Mouse (Mus musculus) spleen, adult 12 weeks (tissue): Measurements from ENCODE around the gene Hoxb8.

ENCODE experiments used
- DNase-seq: peaks from one replicate; pipeline ENCODE4 v3.0.0; 2022; ENCODE audit warnings: low spot score

Gene Hoxb8

GRCm38 (mm10) chr11:96285771-96286738, 4.3 kb downstream of the Hoxb8 start, which contains the start of gene Hoxb7:
Gene Hoxb7 (plus strand): TSS chr11:96286623.
- DNase-seq: no peak

DNA sequence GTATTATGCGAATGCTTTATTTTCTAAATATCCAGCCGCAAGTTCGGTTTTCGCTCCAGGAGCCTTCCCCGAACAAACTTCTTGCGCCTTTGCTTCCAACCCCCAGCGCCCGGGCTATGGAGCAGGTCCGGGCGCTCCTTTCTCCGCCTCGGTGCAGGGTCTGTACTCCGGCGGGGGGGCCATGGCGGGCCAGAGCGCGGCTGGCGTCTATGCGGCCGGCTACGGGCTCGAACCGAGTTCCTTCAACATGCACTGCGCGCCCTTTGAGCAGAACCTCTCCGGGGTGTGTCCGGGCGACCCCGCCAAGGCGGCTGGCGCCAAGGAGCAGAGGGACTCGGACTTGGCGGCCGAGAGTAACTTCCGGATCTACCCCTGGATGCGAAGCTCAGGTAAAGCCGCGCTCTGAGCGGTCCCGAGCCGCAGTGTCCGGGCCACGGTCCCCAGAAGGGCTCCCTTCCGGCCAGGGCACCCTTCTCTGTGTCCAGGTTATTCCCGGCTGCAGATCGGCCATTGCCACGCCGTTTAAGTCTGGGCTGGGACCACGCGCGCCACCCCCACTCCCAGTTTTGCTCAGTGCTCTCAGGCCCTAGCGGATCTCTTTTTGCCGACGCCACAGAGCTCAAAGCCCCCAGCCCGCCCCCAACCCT, 5.2 kb downstream of the Hoxb8 start:
- DNase-seq: no peak

DNA sequence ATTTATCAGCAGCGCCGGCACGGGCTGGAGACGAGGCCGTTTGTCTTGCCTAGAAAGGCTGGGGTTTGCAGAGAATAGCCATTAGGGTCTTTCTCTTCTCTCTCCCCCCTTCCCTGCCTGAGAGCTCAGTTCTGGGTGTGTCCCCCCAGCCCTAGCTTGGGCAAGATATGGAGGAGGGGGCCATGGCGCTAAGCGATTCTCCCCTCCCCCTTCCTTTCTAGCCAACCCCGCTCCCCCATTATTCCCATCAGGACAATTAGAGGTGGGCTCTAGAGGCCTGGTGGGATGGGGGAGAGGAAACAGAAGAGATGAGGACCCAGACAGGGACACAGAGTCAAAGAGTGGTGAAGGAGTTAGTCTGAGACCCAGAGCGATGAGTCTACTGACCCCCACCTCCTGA, 5.7 kb downstream of the Hoxb8 start:
- DNase-seq: no peak

DNA sequence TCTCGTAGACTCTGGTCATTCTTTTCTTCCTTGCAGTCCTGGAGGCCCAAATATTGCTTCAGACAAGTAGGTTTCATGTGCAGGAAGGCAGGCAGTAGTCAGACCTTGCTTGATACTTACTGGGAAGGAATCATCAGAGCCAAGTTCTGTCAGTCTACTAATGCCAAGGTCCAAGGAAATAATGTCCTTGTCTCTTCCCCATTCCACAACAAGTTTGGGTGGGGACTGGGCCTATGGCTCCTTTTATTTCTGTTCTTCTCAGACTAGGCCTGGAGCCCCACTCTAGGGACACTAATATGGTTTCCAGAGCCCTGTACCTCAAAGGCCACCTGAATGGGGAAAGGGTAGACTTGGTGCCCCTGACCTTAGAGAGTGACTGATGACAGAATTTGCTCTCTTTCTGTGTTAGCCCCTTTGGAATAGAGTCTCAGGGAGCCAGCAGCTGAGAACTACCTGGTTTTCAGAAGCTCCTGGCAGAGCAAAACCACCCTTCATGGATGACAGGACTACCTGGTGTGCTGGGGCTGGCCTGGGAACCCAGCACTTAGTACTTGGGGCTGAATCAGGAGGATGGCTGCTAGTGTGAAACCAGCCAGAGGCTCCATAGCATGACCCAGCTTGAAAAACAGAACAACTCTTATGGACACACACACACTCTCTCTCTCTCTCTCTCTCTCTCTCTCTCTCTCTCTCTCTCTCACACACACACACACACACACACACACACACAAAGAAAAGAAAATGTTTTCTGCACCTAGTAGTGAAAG, 6.9 kb downstream of the Hoxb8 start:
- no peak for DNase-seq

- no peak for DNase-seq
Observed at GRCm38 (mm10) chr11:96289293-96289692, 7.6 kb downstream of the Hoxb8 start.

- no peak for DNase-seq
Observed at GRCm38 (mm10) chr11:96289837-96290236, 8.1 kb downstream of the Hoxb8 start.

GRCm38 (mm10) chr11:96290705-96291355, 9.1 kb downstream of the Hoxb8 start:
- no peak for DNase-seq

DNA sequence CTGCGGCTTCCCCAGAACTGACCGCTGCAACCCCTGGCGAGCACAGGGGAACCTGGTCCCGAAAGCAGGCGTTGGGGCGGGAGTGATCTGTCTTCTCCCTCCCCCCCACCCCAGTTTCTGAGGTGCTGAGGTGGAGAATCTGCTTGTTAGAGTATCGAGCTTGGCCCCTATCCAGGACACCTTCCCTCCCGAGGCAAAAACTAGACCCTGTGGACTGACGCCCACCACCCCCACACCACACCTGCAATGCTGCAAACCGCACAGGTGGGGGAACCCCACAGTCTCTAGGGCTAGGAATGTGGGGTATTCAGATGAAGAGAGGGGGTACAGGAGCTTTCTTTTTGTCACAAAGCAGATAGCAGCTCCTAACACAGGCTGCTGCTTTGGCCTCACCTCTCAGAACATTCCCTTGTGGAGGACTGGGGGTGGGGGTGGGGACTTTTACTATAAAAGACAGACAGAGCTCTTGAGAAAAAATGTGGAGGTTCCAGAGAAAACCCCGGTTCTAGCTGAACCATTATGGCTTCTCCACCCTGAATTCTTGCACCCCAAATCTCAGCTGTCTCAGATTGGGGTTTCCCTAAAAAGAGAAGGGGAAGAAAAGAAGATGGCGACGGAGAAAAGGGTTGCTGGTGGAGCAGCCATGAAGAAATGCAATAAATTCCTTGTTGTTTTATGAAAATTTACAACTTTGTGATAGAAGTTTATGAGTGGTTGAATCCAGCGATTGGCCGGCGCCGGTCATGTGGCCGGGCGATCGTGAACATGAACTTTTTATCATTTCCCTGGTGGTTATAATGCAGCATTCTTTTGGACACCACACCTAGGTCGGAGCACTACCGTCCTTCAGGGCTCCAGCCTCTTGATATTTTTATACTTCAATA, 10.2 kb downstream of the Hoxb8 start, which contains the start of gene Hoxb6:
Hoxb6 (plus strand) TSS at position 796 of the 884 bp plus-strand sequence.
- no peak for DNase-seq

GRCm38 (mm10) chr11:96292565-96293301, 11.0 kb downstream of the Hoxb8 start:
- DNase-seq: no peak

- DNase-seq: no peak
Observed at GRCm38 (mm10) chr11:96293302-96293921, 11.7 kb downstream of the Hoxb8 start.

DNA sequence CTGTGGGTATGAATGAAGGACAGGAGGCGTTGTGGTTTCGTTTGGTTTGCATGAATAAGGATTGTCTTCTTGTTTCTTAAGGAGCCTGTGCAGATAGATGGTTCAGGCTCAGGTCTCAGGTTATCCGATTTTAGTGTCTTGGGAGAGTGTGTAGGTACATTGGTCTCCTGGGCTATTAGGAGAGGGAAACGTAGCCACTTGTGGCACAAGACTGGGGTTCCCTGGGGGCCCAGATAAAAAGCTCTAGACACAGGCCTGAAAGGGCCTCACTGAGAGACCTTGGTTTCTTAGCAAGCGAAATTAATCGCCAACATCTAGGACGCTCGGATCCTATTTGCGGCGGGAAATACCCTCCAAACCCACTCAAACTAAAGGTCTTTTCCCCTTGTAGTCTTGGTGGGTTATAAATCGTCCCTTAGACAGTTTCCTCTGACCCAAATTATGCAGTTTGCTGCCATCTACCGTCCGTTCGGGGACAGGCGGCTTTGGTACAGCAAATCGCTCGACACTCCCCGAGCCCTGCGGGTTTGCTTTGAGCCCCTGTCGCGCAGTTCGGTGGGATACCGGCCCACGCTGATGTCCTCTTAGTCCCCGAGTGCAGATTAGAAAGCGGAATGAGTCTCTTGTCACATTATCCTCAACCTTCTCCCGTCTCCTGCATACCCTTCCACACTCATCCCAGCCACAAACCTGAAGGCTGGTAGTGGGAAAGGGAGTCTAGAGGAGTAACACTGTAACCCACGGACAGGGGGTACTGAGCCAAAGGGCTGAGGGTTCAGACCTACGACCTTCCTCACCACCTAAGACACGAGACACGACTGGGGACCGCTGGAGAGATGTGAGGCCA, 12.8 kb downstream of the Hoxb8 start:
- peak; percentile 37 for DNase-seq

GRCm38 (mm10) chr11:96295092-96295835, 13.6 kb downstream of the Hoxb8 start:
- no peak for DNase-seq

DNA sequence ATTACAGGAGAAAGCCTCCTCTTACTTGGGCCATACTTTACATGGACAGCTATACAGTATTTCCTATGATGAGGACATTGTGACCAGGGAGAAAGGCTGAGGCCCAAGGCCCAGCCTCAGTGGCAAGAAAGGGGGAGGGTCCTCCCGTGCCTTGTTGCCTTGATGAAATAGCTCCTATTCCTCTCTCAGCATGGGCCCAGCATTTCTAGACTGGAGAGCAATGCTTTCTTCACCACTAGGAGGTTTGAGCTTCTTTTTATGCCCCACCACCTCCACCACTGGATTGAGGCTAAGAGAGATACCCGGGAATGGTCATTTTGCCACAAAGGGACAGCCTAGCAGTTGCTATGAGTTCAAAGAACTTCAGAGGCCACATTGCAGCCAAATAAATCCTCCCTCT, 15.3 kb downstream of the Hoxb8 start:
- DNase-seq: no peak

- DNase-seq: no peak
Observed at GRCm38 (mm10) chr11:96297428-96297827, 15.7 kb downstream of the Hoxb8 start.

DNA sequence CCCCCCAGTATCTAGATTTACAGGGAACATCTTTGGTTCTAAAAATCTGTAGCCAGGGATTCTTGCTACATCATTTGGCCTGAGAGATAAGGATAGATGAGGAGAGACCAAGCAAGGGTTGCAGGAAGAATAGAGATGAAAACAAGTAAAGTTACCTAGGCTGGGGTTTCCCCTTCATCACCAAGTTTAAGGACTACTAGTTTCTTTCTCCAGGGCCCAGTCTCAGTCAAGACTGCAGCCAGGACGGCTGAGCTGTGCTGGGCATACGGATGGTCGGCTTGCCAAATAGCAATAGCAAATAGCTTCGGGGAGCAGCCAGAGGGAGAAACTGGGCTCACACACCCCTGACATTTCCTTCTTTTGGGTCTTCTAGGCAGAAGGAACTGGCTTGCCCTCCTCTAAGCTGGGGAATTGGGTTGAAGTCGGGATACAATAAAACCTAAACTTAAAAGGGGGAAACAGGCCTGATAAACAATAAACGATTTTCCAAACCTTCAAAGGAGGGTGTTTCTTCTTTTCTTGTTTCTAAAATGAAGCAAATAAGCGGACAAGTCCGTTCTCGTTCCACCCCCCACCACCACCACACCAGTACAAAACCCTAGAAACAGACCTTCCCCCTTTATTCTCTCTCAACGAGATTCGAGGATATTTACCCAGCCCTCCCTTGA, 16.4 kb downstream of the Hoxb8 start:
- DNase-seq: no peak

GRCm38 (mm10) chr11:96298895-96299667, 17.4 kb downstream of the Hoxb8 start:
- no peak for DNase-seq

- no peak for DNase-seq
Observed at GRCm38 (mm10) chr11:96299781-96300180, 18.1 kb downstream of the Hoxb8 start.
